Mouse (Mus musculus) heart, adult 9 months (tissue): ENCODE measurements at regions not wholly inside any gene's neighbourhood (a gene's known extent, or its start where the extent isn't known, plus 50 kb on each side); places are given as distances from the start of the nearest gene placed in this dataset.

Experiments used
- DNase-seq, 2 experiments: peaks; one replicate each; pipeline ENCODE4 v3.0.0; 2022; ENCODE audit warnings: low spot score in 2 of 2

GRCm38 (mm10) chr2:138640654-138641053 is 384.3 kb downstream of the Btbd3 start:
- DNase-seq = no peak

- no peak for DNase-seq
Observed at GRCm38 (mm10) chr2:138641335-138641734, 385.0 kb downstream of the Btbd3 start.

- DNase-seq = no peak
Observed at GRCm38 (mm10) chr2:138648616-138649015, 392.3 kb downstream of the Btbd3 start.

DNA sequence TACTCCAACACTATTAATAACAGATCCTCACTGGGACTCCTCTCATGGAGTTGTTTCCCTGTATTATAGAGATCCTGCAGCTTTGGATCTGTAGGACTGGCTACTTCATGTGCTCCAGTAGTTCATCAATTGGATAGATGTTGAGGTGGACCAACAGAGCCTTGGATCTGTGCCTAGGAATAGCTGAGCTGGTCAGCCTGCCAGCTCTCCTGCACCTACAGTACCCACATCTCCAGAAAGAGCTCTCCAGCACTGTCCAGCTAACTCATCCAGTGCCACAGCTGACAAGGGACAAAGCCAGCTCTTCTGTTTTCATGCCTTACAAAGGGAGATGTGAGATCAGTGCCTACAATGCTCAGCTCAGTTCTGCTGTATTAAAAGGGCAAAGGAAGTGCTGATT is 403.0 kb downstream of the Btbd3 start:
- DNase-seq = no peak

GRCm38 (mm10) chr2:138670307-138670706 is 413.9 kb downstream of the Btbd3 start:
- DNase-seq = no peak

GRCm38 (mm10) chr2:138674801-138675200 is 418.4 kb downstream of the Btbd3 start:
- no peak for DNase-seq

GRCm38 (mm10) chr2:138675229-138676065 is 419.1 kb downstream of the Btbd3 start:
- DNase-seq = no peak

DNA sequence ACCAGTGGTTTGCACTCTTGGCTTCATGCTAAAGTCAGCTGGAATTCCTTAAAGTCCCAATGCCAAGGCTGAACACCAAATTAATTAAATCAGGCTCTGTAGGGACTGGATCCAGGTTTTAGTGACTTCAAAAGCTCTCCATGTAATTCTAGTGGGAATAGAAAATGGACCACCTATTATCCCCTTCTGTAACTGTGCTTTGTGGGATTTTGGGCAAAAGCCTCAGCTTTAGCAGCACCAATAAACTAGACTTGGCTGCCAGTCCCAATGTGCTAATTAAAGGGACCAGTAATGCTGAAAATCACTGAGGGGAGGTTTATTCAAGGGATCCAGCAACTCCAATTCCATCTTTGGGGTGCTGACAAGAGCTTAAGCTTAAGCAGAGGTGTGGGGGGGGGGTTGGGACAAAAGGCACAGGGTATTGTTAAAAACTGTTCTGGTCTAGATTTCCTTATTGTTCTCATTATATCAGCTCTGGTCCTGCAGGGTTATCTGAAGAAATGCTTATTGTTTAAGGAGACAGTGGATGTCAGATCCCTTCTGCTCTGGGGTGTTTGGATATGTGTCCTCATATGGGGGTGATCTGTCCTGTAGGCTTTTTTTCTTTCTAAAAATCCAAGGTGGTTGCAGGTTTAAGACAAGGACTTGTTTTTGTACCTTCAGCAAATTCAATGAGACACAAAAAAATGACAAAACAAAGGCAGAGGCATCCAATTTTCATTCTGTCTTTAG is 431.9 kb downstream of the Btbd3 start:
- no peak for DNase-seq

- no peak for DNase-seq
Observed at GRCm38 (mm10) chr2:138689497-138689896, 433.1 kb downstream of the Btbd3 start.

- no peak for DNase-seq
Observed at GRCm38 (mm10) chr2:138702783-138703182, 446.4 kb downstream of the Btbd3 start.

DNA sequence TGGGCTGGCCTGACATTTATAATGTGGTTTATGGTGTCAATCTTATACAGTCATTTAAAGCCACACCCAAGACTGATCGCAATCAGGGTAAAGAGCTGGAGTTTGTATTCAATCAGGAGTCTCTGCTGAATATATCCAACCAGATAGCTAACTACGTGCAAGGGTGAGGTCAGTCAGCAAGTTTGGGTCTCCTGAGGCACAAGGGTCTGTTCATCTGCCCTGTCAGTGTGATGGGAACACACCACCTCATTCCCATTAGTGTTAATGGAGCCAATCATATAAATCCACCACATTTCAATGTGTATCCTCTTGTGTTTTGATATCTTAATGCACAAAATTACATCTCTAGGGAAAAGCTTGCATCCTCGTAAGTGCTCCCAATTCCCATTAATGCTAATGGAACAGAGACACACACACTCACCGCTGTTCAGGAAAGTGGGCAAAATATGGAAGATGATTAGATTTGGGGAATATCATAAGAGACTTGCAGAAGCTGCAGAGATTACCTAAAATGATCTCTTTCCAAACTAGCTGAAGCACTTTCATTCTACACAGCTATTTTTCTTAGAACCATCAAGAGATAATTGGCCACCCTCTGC is 447.7 kb downstream of the Btbd3 start:
- DNase-seq = no peak

DNA sequence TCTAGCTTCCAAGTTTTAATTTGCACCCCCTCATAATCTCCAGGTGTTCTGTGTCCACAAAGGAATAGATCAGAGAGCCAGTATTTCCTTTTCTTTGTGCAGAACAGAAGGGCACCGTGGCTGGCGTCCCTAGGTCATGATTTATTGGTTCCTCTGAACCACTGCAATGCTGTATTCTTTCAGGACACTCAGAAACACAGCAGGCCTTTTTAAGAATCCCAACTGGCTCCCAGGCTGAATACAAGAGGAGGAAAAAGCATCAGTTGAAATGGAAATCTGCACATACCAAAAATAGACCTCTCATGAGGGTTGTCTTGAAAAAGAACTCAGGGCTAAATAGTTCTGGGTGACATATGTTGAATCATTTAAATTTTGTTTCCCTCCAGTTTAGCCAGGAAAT is 452.4 kb downstream of the Btbd3 start:
- DNase-seq = no peak

DNA sequence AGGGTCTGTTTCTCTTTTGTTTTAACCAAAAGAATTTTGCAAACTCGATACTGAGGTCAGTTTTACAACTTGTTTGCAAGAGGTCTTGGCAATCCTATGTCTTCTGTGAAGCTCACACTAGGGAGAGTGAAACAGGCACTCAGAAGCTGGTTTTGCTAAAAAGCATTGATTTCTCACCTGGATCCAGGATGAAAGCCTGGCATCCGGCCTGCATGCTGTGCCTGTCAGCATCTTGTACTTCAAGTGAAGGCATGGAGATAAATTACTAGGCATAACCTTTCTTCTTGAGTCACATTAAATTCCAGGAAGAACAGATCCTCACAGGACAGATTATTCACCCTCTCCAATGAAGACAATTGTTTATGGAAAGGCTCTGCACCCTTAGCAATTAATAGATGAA is 477.5 kb downstream of the Btbd3 start:
- no peak for DNase-seq

DNA sequence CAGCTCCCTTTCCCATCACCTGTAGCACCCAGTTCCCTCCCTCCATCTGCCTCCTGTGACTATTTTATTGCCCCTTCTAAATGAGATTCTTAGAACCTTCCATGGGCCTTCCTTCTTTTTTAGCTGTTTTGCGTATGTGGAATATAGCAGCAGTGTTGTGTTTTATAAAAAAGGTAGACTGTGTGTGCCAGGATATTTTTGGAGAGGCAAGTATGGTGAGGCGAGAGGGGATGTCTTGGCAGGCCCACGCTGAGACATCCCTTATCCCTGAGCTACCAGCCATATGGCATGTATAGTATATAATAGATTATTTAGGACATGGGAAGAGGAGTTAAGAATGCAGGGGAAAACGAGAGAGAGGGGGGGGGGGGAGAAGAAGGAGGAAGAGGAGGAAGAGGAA is 488.4 kb downstream of the Btbd3 start:
- no peak for DNase-seq

- no peak for DNase-seq
Observed at GRCm38 (mm10) chr2:138760439-138760963, 504.1 kb downstream of the Btbd3 start.

DNA sequence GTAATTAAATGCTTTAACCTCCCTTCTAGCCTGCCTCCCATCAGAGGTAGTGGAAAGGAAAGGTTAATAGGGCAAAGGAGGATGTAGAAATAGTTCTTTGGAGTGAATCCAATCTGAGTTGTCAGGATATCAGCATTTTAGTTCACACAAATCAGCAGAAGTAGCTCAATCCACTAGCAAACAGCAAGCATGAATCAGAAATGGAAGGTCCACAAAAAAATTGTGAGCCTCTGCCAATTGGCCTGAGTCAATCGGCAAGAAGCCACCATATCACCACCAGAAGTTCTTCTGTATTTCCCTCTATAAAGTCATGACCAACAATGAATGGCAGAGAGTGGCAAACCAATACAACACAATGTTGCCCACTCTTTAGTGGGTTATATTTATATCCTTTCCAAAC is 505.0 kb downstream of the Btbd3 start:
- no peak for DNase-seq

DNA sequence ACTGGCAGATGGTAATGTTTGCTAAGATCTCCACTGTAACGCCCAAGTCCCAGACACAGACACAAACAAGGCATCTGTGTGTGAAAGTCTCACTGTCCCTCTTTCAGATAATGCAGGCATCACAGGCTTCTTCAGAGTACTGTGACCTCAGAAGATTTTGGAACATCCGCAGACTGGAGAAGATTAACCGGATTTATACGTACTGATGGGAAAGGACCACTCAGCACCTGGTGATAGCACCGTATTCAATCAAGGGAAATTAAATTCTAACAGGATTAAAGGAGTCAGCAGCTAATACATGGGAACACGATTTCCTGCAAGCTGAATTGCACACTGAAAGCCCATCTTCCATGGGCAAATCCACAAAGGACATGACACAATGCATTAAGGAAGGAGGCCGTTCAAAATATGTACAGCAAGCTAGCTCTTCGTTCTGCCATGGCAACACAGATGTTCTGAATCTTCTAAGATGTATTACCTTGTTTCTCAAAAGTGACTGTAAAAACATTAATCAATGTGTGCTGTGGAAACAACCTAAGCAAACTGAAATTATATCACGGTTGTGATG is 510.0 kb downstream of the Btbd3 start:
- DNase-seq = no peak

DNA sequence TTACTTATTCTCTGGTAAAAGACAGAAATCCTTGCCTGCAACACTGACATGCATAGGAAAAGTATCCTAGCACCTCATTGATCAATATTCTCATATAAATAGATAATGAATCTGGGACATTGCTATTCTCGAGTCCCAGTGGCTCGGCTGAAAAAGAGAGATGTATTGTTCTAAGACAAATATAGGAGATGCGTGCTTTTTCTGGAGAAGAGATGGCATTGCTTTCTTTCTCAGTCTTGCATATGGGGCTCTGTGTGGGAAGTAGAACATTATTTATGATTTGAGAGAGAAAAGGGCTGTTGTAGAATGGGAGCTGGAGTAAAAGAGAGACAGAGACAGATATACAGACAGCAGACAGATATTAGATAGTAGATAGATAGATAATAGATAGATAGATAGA is 527.4 kb downstream of the Btbd3 start:
- no peak for DNase-seq

GRCm38 (mm10) chr2:138792711-138793450 is 536.5 kb downstream of the Btbd3 start:
- no peak for DNase-seq

DNA sequence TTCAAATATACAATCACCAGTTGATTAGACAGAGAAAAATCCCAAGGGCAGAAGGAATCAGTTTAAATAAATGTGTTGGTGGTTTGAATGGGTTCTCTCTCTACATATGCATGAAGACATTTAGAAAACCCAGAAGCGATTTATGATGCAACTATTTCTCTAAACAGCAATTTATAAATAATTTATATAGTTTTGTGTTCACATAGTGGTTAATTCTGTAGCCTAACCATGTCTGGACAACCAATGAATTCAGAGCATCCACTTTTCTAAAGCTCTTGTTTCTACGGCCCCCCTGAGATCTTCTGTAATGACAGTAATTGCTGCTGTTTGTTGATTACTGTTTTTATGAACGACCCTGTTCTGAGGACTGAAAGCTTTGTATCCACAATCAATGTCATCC is 549.8 kb downstream of the Btbd3 start:
- no peak for DNase-seq

DNA sequence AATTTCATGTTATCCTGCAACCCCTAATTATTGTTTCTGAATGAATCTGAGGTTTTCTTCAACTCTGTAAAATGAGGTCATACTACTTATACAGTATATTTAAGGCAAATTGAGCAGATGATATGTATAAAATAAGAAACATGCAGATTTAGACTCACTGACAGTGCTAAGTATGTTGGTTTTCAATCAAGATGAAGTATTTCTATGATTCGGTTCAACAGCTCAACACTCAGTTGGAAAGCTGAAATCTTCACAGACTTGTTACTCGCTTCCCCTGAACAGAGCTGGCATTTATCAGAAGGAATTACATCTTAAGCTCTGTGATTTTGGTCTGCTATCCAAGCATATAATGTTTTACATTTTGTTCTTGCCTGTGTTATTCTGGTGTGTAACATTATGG is 553.4 kb downstream of the Btbd3 start:
- no peak for DNase-seq

DNA sequence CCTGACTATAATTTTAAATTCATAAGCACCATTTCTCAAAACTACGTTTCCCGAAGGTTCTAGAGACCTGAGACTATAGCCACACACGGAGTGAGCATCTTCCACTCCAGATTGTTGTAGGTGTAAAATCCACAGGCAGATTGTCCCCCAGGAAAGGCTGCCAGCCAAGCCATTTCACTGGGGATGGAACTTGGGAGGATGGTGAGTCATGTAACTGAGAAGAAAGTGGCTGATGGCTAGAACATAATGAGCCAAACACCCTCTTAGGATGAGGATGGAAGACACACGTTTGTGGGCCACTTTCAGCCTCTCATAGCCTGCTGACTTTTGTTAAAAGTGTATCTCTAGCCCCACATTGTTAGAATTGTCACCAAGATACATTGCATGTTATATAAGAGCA is 564.1 kb downstream of the Btbd3 start:
- DNase-seq = no peak
